Mouse (Mus musculus): ENCODE data around the gene Arf1. TPM values are rescaled to one million over a fixed set of nuclear protein-coding genes. Genes with fewer than 3 reads are reported as not detected.

Gene Arf1
- polyA plus RNA-seq, 1 experiment from 2014 or later: 397 TPM

DNA sequence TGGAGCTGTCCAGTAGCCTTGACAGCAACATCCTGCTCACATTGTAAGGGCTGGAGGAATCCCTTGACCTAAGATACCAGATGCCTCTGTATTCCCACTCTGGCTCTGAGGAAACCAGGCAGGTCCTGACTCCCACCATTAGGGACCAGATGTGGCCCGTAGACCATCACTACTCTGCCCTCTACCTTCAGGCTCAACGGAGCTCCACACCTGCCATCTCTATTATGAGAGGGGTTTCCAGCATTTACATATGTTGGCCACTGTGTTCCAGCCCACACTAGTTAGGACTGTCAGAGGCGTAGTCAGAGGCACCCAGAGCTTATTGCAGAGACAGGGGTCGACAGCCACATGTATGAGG, 11.3 kb upstream of the Arf1 start:
- 72% methylated on average over 4 of the region's 4 CpGs for WGBS (ENCODE audit: missing documents)
- no peaks in the 10 kb centered on the region for H3K79me2 ChIP-seq (ENCODE audit: inconsistent target)
- no peaks in the 10 kb centered on the region for H3K36me3 ChIP-seq (ENCODE audit: inconsistent target)
- no peak overlapping the region for H3K4me3 ChIP-seq (ENCODE audit: inconsistent target)
- H3K27ac ChIP-seq: no peak overlapping the region

DNA sequence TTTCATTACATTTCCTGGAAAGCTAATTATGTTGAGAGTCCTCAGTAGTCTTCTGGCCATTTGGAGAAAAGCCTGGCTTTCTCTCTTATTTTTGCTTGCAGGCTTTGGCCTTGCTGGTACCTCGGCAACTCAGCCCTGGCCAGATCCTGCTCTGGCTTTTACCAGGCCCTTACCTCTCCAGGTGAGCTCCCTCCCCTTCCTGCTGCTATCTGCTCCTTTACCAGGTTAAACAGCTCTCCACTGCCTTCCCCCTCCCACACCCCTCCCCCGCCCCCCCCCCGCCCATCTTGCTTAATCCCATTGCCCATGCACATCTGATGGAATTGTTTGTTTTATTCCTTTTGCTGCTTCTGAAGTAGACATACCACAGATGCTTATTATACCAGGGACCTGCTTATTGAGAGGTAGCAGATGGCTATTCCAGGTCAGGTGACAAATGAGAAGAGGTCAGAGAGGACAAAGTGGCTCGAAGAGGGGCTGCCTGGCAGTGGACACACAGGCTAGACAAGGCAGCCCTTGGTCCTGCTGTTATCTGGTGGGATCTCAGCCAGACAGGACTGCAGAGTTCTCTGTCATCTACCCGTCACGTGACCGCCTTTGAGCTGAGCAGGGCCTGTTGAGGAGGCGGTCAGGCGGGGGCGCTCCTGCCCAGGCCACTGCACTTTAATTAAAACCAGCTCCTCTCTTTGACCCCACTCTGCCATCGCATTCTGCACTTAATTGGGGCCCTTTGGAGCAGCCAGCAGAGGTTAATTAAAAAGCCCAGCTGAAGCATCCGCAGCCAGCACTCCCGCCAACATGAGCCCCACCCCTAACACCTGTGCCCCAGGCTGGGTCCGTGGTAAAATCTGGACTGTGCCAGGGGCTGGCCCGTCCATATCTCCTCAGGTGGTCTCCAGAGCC, 10.7 kb upstream of the Arf1 start:
- no peak overlapping the region for H3K27ac ChIP-seq
- H3K79me2 ChIP-seq (ENCODE audit: inconsistent target): no peaks in the 10 kb centered on the region
- H3K36me3 ChIP-seq (ENCODE audit: inconsistent target): no peaks in the 10 kb centered on the region
- WGBS (ENCODE audit: missing documents): 15% methylated on average over 14 of the region's 15 CpGs
- no peak overlapping the region for H3K4me3 ChIP-seq (ENCODE audit: inconsistent target)

DNA sequence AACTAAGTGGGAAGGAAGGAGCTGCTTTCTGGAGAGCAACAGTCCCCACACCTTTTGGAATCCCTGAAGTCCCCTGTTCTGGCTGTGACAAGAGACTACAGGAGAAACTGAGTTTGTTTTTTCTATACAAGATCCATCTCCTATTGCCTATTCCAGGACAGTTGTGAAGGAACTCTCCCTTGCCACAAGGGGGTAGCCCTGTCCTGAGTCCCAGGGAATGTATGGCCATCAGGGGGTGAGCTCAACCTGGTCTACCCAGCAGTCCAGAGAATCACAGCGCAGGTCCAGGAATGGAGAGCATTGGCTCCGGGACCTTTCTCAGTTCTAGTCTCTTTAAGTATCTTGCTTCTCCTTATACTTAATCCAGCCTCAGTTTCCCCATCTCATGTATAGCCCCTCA, 4.7 kb upstream of the Arf1 start:
- H3K79me2 ChIP-seq (ENCODE audit: inconsistent target): peaks cover 8% of the 10 kb centered on the region; the same call in 1 of the 2 replicates
- no peak overlapping the region for H3K4me3 ChIP-seq (ENCODE audit: inconsistent target)
- H3K27ac ChIP-seq: no peak overlapping the region
- 89% methylated on average over 2 of the region's 2 CpGs for WGBS (ENCODE audit: missing documents)
- H3K36me3 ChIP-seq (ENCODE audit: inconsistent target): no peaks in the 10 kb centered on the region

DNA sequence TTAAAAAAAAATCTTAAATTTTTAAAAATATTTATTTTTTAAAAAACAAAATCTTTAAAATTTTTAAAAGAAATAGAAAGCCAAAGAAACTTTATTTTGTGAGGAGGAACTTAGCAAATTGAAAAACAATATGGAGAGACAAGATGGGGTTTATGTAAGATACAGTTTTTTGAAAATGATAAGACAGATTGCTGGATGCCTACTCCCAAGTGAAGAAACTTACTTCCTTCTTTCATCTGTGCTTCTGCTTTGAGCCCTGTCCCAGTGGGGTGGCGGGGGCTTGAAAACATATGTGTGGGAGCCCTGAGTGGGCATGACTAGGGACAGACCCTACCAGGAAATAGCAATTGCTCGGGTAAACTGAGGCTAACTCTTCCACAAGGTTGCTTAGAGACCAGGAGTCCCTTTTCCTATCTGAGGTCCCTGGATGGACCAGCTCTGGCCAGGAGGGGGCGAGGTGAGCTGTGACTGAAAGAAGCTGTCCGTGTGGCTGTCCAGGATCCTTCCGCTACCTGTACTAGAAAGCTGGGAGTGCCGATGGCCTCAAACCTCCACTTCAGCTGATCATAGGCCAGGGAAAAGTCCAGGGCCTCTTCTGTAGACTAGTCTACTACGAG, 2.2 kb upstream of the Arf1 start:
- 19% methylated on average over 7 of the region's 7 CpGs for WGBS (ENCODE audit: missing documents)
- Histone ChIP-seq H3K79me2 (ENCODE audit: inconsistent target) (peaks cover 33% of the 10 kb centered on the region), H3K4me3 (ENCODE audit: inconsistent target) (no peak overlapping the region), H3K27ac (0 out of 2 replicates have a peak overlapping the region, but pooled peaks have one; percentile 5), H3K36me3 (ENCODE audit: inconsistent target) (no peaks in the 10 kb centered on the region)

DNA sequence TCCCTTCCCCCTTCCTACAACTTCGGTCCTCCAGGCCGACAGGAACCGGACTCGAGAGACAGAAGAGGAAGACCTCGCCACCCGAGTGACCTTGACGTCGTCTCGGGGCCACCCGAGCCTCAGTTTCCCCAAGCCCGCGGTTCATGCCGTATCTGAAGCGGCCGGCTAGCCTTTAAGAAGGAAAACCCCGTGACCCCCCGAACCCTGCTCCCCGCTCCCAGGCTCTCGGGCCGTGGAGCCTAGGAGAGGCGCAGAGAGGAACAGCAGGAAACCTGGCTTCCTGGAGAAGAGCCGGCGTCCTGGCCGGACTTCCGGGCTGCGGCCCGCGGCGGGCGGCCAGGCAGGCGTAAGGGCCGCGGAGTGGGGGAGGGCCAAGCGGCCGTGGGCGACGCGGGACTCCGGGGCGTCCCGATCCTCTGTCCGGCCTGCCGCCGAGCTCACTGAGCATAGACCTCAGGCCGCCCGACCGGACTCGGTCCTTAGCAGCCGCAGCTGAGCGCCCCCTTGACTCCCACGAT, 407 bp downstream of the Arf1 start:
- Histone ChIP-seq H3K27ac (peak overlapping the region; percentile 96), H3K79me2 (ENCODE audit: inconsistent target) (peaks cover 59% of the 10 kb centered on the region), H3K36me3 (ENCODE audit: inconsistent target) (no peaks in the 10 kb centered on the region), H3K4me3 (ENCODE audit: inconsistent target) (peak overlapping the region; percentile 100)
- WGBS (ENCODE audit: missing documents): under 1% methylated on average over 50 of the region's 51 CpGs

DNA sequence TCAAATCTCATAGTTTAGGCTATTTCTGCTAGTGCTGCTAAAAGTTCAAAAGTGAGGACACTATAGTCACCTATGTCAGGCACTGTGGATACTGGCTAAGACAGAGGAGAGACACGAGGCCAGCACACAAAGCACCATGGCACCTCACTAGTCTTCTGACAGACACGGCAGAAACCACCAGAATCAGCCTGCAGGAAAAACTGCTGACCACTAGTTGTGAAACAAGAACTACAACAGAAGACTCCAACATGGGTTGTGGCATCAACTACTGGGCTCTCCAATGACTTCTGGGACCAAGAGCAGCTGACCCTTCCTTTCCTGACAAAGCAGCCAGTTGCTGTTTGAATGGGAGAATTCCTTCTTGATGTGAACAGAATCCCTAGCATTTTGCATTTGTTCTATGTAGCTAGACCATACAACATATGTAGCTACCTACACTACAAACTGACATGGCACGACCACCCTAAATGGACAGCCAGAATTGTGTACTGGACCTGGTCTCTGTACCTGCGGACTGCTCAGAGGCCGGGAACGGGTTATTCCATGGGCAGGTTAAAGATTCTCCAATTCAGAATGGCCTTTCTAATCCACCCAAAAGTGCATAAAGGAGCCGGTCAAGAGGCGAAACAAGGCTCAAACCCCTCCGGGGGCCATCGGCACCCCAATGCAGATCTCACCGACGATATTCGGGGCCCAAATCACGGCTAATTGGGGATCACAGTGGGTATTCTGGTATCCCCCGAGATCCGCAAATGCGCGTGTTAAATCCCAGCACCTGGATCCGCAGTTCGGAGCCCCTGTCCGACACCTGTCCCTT, 1.1 kb downstream of the Arf1 start:
- Histone ChIP-seq H3K4me3 (ENCODE audit: inconsistent target) (peak overlapping the region; percentile 100), H3K36me3 (ENCODE audit: inconsistent target) (no peaks in the 10 kb centered on the region), H3K27ac (peak overlapping the region; percentile 96), H3K79me2 (ENCODE audit: inconsistent target) (peaks cover 65% of the 10 kb centered on the region)
- 2% methylated on average over 21 of the region's 21 CpGs for WGBS (ENCODE audit: missing documents)

DNA sequence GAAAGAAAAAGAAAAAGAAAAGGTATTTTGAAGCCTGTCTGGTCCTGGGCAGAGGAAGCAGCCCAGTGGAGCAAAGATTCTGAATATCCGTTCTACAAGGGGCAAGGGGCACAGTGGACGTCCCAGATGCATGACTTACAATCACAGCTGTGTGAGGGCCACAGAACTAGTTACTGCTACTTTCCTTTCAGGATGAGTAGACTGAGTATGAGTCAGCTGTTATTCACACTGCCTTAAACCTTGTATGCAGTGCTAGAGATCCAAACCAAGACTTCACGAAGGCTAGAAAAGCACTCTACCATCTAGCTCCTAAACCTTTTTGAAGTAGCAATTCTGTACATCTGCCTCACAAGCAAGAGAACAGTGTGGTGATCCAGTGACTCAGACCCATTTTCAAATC, 1.8 kb downstream of the Arf1 start:
- H3K27ac ChIP-seq: peak overlapping the region; percentile 96
- WGBS (ENCODE audit: missing documents): 35% methylated on average over 3 of the region's 3 CpGs
- H3K36me3 ChIP-seq (ENCODE audit: inconsistent target): no peaks in the 10 kb centered on the region
- peaks cover 73% of the 10 kb centered on the region for H3K79me2 ChIP-seq (ENCODE audit: inconsistent target)
- H3K4me3 ChIP-seq (ENCODE audit: inconsistent target): peak overlapping the region; percentile 100

DNA sequence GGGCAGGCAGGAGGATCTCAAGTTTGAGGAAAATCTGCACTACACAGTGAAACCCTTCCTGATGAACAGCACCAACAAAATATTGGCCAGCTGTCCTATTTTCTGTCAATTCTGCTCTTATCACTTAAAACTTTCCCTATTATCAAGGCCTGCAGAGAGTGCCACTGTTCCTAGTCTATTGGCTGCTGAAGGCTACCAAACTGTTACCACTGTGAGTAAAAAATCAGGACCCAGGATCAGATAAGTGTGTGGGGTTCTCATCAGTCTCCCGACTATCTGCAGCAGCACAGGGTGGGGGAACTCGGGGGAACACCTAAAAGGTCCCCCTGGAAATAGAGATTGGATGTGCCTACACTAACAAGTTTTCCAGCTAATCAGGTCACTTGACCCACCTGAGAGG, 2.9 kb downstream of the Arf1 start:
- no peak overlapping the region for H3K4me3 ChIP-seq (ENCODE audit: inconsistent target)
- 67% methylated on average over 2 of the region's 2 CpGs for WGBS (ENCODE audit: missing documents)

DNA sequence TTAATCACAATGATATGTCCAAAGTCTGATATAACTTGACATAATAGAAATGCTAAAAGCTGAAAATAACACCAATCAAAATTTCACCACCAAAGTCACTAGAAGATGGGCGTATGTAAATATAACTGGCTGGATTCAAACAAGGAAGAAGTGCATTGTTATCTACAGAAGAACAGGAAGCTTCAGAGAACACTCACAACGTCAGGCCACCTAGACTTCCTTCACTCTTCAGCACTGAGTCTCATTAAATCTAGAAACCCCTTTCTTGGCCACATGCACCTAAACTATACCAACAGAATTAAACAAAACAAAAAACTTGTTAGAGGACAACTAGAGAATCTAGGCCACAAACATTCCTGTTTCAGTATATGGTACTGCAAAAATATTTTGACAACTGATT, 3.6 kb downstream of the Arf1 start:
- Histone ChIP-seq H3K79me2 (ENCODE audit: inconsistent target) (peaks cover 91% of the 10 kb centered on the region), H3K27ac (no peak overlapping the region), H3K36me3 (ENCODE audit: inconsistent target) (peaks cover 10% of the 10 kb centered on the region; the same call in 1 of the 2 replicates), H3K4me3 (ENCODE audit: inconsistent target) (no peak overlapping the region)
- WGBS (ENCODE audit: missing documents): 13% methylated on average over 2 of the region's 2 CpGs

More for the DNA sequence above, 2.9 kb downstream of the Arf1 start:
- peaks cover 3% of the 10 kb centered on the region; the same call in 1 of the 2 replicates for H3K36me3 ChIP-seq (ENCODE audit: inconsistent target)
- H3K79me2 ChIP-seq (ENCODE audit: inconsistent target): peaks cover 84% of the 10 kb centered on the region
- H3K27ac ChIP-seq: no peak overlapping the region

DNA sequence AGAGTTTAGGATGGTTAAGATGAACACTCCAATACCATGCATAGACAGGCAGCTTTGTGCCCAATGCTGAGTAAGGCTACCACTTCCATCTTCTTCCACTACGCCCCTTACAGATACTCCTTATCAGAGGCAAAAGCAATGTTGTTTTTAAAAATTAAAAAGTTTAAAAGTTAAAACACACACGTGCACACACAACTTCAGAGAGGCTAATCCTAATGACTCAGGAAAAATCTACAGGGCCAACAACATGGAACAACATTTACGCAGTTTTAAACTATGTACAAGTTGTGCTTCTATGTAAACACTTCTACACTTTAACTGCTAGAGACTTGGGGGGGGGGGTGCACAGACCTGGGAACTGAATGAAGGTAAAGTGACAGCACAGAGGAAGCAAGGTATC, 4.0 kb downstream of the Arf1 start:
- Histone ChIP-seq H3K4me3 (ENCODE audit: inconsistent target) (no peak overlapping the region), H3K27ac (no peak overlapping the region)
- WGBS (ENCODE audit: missing documents): 44% methylated on average over 2 of the region's 3 CpGs

DNA sequence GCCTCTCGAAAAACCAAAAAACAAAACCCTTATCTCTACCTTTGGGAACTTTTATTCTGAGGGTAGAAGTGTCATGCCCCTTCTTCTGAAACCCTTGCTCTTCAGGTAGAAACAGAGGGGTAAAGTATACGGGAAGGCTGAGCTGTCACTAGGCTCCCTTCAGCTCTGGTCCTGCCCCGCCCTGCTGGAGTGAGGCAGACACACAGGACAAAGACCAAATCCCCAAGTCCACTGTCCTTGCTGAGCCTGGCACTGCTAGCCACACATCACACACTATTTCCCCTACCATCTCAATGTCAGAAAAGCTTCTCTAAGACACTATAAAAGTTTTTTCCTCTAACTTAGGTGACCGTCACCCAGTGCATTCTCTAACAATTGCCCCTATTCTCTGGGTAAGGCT, 5.8 kb downstream of the Arf1 start:
- Histone ChIP-seq H3K27ac (no peak overlapping the region), H3K79me2 (ENCODE audit: inconsistent target) (peaks cover 100% of the 10 kb centered on the region), H3K36me3 (ENCODE audit: inconsistent target) (peaks cover 11% of the 10 kb centered on the region; the same call in 1 of the 2 replicates), H3K4me3 (ENCODE audit: inconsistent target) (no peak overlapping the region)
- 97% methylated on average over 4 of the region's 4 CpGs for WGBS (ENCODE audit: missing documents)

More for the DNA sequence above, 4.0 kb downstream of the Arf1 start:
- Histone ChIP-seq H3K36me3 (ENCODE audit: inconsistent target) (peaks cover 11% of the 10 kb centered on the region; the same call in 1 of the 2 replicates), H3K79me2 (ENCODE audit: inconsistent target) (peaks cover 93% of the 10 kb centered on the region)

DNA sequence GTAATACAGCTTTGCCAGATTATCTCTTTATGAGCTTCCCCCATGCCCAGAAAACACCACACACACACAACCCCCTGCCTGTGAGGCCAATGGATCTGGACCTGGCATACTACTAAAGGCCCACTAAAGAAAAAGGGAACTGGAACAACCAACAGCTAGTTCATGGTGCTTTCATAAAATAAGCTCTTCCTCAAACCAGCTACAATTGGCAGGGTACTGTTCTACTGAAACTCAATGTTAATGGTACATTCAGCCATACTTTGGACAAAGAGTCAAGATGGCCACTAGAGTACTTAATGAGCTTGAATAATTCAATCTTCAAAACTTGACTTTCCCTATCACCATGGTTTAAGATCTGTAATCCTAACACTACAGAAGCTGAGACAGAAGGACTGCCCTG, 6.5 kb downstream of the Arf1 start:
- peaks cover 11% of the 10 kb centered on the region; the same call in 1 of the 2 replicates for H3K36me3 ChIP-seq (ENCODE audit: inconsistent target)
- H3K4me3 ChIP-seq (ENCODE audit: inconsistent target): no peak overlapping the region
- peaks cover 100% of the 10 kb centered on the region for H3K79me2 ChIP-seq (ENCODE audit: inconsistent target)
- H3K27ac ChIP-seq: peak overlapping the region; percentile 15; the same call in 1 of the 2 replicates

DNA sequence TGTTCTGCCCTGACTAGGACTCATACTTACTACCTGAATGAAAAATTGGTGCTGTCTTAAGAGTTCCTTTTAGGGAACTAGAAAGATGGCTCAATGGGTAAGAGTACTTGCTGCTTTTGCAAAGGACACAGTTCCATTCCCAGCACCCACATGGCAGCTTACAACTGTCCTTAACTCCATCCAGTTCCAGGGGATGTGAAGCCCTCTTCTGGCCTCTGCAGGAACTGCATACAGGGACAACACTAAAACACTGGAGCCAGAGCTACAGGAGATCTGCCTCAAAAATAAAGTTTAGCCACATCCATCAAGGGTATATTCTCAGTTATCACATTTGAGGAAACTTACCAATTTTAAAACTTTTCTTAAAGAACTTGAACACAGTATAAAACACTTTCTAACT, 9.0 kb downstream of the Arf1 start:
- peaks cover 21% of the 10 kb centered on the region; the same call in 1 of the 2 replicates for H3K36me3 ChIP-seq (ENCODE audit: inconsistent target)
- no peak overlapping the region for H3K27ac ChIP-seq
- H3K4me3 ChIP-seq (ENCODE audit: inconsistent target): no peak overlapping the region
- H3K79me2 ChIP-seq (ENCODE audit: inconsistent target): peaks cover 100% of the 10 kb centered on the region

DNA sequence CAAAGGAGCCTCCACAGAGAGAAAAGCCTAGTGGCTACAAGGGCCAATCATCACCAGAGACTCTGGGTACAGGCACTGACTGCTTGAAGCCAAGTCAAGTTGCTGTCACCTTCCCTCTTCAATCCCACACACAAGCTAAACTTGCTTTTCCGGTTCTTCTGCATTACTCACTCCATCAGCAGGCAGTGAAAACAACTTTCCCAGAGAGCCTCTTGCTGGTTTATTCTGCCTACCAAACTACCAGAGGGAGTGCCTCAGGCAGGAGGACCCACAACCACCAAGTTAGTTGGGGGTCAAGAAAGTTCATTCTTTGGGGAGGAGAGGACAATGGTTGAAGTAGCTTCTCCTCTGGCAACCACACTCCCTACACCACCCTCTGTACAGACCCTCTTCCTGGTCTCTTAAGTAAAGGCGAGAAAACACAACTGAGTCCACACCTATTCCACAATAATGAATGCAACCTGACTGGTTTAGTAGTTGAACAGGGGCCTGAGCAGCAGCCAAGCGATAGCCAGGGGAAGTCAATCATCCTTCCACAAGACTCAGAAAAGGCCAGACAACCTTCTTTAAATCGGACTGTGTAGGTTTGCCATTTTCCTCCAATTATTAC, 9.6 kb downstream of the Arf1 start:
- peaks cover 23% of the 10 kb centered on the region; the same call in 1 of the 2 replicates for H3K36me3 ChIP-seq (ENCODE audit: inconsistent target)
- 85% methylated on average over 4 of the region's 4 CpGs for WGBS (ENCODE audit: missing documents)

More for the DNA sequence above, 9.6 kb downstream of the Arf1 start:
- no peak overlapping the region for H3K4me3 ChIP-seq (ENCODE audit: inconsistent target)
- H3K27ac ChIP-seq: no peak overlapping the region
- H3K79me2 ChIP-seq (ENCODE audit: inconsistent target): peaks cover 100% of the 10 kb centered on the region

All from macrophage (primary cell).